Mouse (Mus musculus): ENCODE data around the gene Atf1. TPM values are rescaled to one million over a fixed set of nuclear protein-coding genes. Genes with fewer than 3 reads are reported as not detected.
"Not testable (repeated sequence)": the region's sequence is repeated elsewhere in the genome, so short reads cannot be mapped to it uniquely, and the experiment has no call there.

The Atf1 gene
- polyA plus RNA-seq, 1 experiment, result 20.6 TPM

GRCm38 (mm10) chr15:100303428-100304018, 75.9 kb downstream of the Atf1 start:
- TF ChIP-seq GATA1 (IDR thresholded peaks at IDR 0.05; ENCODE audit: borderline replicate concordance, low read length) (no peak), FLI1 (IDR thresholded peaks at IDR 0.05; ENCODE audit: low read length) (no peak)
- H3K27me3 ChIP-seq (replicated peaks), result peaks cover 11% of the 10 kb centered on the region
- peaks cover 8% of the 10 kb centered on the region for H3K9me3 ChIP-seq
- H3K4me3 ChIP-seq (replicated peaks), result no peak overlapping the region
- H3K4me1 ChIP-seq, result peaks cover 31% of the 10 kb centered on the region
- no peaks in the 10 kb centered on the region for H3K36me3 ChIP-seq (replicated peaks; ENCODE audit: low read length)

DNA sequence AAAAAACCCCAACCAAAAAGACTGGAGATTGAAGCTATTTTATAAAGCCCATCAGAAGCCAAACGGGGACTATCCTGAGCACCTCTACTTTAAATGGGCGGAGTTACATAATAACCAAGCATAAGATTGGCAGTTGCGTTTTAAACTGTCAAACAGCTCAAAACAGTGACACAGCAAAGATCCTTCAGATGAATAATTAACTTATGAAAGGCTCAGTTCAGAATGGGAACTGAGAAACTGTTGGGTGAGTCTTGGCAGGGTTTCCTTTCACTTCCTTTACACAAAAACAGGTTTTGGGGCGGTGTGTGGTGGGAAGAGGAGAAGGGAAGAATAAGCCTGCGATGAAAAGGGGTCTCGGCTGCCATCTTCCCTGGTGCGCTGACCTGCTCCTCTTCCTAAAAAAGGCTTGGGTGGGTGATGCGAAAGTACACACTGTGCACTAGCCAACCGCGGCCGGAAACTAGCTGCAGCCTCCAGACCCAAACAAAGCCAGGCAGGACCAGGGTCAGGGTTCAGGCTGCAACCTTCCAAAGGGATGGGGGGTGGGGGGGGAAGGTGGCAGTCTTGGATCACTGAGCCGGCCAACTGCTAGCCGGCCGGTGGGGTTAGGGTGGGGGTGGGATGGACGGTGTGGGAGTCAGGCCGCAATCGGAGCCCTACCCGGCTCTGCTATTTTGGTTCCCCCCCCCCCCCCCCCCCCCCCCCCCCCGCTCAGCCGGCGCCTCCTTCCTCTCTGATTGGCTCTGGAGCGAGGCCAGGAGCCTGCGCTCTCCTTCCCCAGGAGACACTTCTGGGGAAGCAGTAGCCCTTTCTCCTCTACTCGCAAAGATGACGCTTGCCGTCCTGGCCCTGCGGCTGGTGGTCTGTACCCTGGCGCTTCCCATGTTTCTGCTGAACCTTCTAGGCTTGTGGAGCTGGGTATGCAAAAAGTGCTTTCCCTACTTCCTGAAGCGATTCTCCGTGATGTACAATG, 76.7 kb downstream of the Atf1 start, which contains the start of gene Mettl7a1:
Gene Mettl7a1, plus strand, starts transcription at position 122 of the 973 bp plus-strand sequence.
- Histone ChIP-seq H3K4me1 (peaks cover 31% of the 10 kb centered on the region), H3K27me3 (replicated peaks) (peaks cover 10% of the 10 kb centered on the region), H3K4me3 (replicated peaks) (peak within 1 kb of the TSS; percentile 92), H3K36me3 (replicated peaks; ENCODE audit: low read length) (no peaks in the 10 kb centered on the region), H3K9me3 (0 out of 2 replicates have a peak, but pooled peaks cover under 1% of the 10 kb centered on the region)
- TF ChIP-seq FLI1 (IDR thresholded peaks at IDR 0.05; ENCODE audit: low read length) (no peak), GATA1 (IDR thresholded peaks at IDR 0.05; ENCODE audit: borderline replicate concordance, low read length) (no peak)

DNA sequence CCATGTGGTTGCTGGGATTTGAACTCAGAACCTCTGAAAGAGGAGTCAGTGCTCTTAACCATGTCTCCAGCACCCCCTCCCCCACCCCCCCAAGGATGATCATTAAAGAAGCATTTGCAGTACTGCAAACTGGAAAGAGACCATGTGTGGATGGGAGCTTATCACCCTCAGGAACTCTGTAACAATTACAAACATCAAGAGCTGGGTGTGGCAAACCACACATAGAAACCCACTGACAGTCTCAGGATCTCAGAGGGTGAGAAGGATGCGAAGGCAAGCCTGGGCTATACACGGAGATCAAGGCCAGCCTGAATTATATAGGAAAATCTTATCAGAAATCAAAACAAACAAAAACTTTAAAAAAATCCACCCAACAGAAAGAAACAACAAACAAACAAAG, 78.6 kb downstream of the Atf1 start:
- H3K9me3 ChIP-seq, result no peaks in the 10 kb centered on the region
- TF ChIP-seq FLI1 (IDR thresholded peaks at IDR 0.05; ENCODE audit: low read length), result no peak
- H3K36me3 ChIP-seq (replicated peaks; ENCODE audit: low read length), result no peaks in the 10 kb centered on the region
- peaks cover 2% of the 10 kb centered on the region for H3K27me3 ChIP-seq (replicated peaks)
- H3K4me1 ChIP-seq, result peaks cover 23% of the 10 kb centered on the region
- H3K4me3 ChIP-seq (replicated peaks), result no peak overlapping the region

DNA sequence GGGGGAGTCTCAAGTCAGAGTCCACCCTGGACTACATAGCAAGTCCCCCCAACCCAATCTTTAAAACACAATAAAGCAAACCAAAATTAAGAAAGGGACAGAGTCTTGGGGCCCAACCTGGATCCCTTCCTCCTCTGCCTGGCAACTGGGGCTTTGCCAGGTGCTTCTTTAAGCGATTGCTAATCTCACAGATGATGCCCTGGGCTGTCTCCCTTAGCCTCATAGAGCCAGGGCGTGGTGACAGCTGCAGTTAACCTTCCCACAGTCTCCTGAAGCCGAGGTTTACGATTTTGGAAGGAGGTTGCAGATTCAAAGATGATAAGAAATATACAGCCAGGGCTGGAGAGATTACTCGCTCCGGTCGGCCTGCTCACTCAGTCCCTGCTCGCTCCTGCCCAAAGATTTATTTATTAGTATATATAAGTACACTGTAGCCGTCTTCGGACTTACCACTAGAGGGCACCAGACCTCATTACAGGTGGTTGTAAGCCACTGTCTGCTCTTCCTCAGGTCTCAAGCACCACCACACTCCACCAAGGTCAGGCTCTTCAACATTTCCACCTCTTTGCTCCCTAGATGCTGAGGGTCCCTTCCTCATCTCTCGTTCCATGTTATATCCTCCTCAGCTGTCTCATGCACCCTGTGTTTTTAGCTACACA, 79.9 kb downstream of the Atf1 start:
- H3K27me3 ChIP-seq (replicated peaks); H3K36me3 ChIP-seq (replicated peaks; ENCODE audit: low read length); H3K9me3 ChIP-seq; H3K4me3 ChIP-seq (replicated peaks): not testable (repeated sequence)
- H3K4me1 ChIP-seq, result peaks cover 33% of the 10 kb centered on the region

Other genes starting within 250 kb of the Atf1 start
- 0.46 TPM in 1 of 2 replicates, not detected in the other for gene Dip2b, start 189.2 kb upstream of the Atf1 start, polyA plus RNA-seq (2012; ENCODE audit: insufficient read depth, low replicate concordance)
- gene Tmprss12, start 53.0 kb downstream of the Atf1 start, polyA plus RNA-seq (2012; ENCODE audit: insufficient read depth, low replicate concordance), result not detected in 2 replicates
- gene Mettl7a1, start 76.3 kb downstream of the Atf1 start, polyA plus RNA-seq (2012; ENCODE audit: insufficient read depth, low replicate concordance), result 1.7 and 9.2 TPM in 2 replicates
- not detected in 2 replicates for gene Mettl7a3, start 107.1 kb downstream of the Atf1 start, polyA plus RNA-seq (2012; ENCODE audit: insufficient read depth, low replicate concordance)
- gene Methig1, start 125.3 kb downstream of the Atf1 start, polyA plus RNA-seq (2012; ENCODE audit: insufficient read depth, low replicate concordance), result not detected in 2 replicates
- not detected in 2 replicates for gene Mettl7a2, start 125.4 kb downstream of the Atf1 start, polyA plus RNA-seq (2012; ENCODE audit: insufficient read depth, low replicate concordance)
- gene Higd1c, start 136.7 kb downstream of the Atf1 start, polyA plus RNA-seq (2012; ENCODE audit: insufficient read depth, low replicate concordance), result not detected in 2 replicates
- not detected in 2 replicates for gene Gm5475, start 194.3 kb downstream of the Atf1 start, polyA plus RNA-seq (2012; ENCODE audit: insufficient read depth, low replicate concordance)
- 0.62 TPM in 1 of 2 replicates, not detected in the other for gene Slc11a2, start 197.3 kb downstream of the Atf1 start, polyA plus RNA-seq (2012; ENCODE audit: insufficient read depth, low replicate concordance)
- gene Letmd1, start 241.2 kb downstream of the Atf1 start, polyA plus RNA-seq (2012; ENCODE audit: insufficient read depth, low replicate concordance), result 21.1 and 42.7 TPM in 2 replicates